Comparison of ENCODE assay signal across 8 mouse cellular contexts in the genomic region with DNA sequence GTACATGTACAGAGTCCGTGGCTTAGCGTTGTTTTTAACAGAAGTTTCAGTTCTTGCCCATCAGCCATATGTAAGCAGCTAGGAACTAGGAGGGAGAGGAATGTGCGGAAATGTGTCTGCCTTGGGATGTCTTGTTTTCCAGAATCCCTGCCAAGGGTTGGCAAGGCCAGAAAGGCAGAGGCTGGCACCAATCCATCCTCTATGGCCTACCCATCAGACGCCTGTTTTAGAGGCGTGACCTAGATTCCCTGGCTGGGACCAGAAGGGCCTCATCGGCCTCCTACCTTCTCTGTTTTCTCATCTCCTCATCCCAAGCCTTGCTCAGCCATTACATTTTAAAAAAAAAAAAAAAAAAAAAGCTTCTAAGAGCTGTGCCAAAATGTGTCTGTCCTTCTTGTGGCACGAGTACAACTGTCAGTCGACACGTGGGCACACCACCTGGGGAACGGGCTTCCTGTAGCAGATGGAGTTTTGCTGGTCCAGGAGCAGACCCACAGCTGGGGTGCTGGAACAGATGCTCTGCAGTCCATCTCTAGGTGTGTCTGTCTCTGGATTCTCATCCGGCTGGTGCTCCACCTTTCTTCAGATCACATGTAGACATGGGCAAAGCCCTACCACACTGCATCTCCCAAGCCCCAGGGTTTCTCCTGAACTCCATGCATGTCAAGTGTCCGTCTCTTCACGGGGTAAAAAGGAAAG.
DNase-seq lines count a peak whose midpoint lies in the region; ATAC-seq lines count a peak whose summit lies in the region.

No protein-coding gene starts in this region.

- H3K9ac ChIP-seq in forebrain, embryonic 13.5 days, result no peak overlapping the region
- H3K9ac ChIP-seq in neural tube, embryonic 13.5 days, result no peak overlapping the region

- ATAC-seq in forebrain, embryonic 13.5 days, result peak; percentile 57
- peak; percentile 65; the same call in 1 of the 2 replicates for ATAC-seq in neural tube, embryonic 13.5 days (ENCODE audit: low read depth)
- no peak for ATAC-seq in megakaryocyte, adult 5-6 weeks (ENCODE audit: poor library complexity, severe bottlenecking)

- 0 out of 2 replicates have a peak, but pooled peaks cover 6% of the 10 kb centered on the region for H3K36me3 ChIP-seq in forebrain, embryonic 13.5 days (ENCODE audit: poor library complexity, severe bottlenecking)
- H3K36me3 ChIP-seq in forebrain, embryonic 10.5 days (replicated peaks), result peaks cover 4% of the 10 kb centered on the region
- H3K36me3 ChIP-seq in neural tube, embryonic 13.5 days, result no peaks in the 10 kb centered on the region

- H3K27ac ChIP-seq in forebrain, embryonic 13.5 days, result no peak overlapping the region
- no peak overlapping the region for H3K27ac ChIP-seq in forebrain, embryonic 10.5 days
- no peak overlapping the region for H3K27ac ChIP-seq in neural tube, embryonic 13.5 days (replicated peaks)

- no peak overlapping the region for H3K4me3 ChIP-seq in forebrain, embryonic 13.5 days
- H3K4me3 ChIP-seq in forebrain, embryonic 10.5 days, result no peak overlapping the region
- H3K4me3 ChIP-seq in neural tube, embryonic 13.5 days, result no peak overlapping the region

- H3K4me1 ChIP-seq in forebrain, embryonic 13.5 days, result peaks cover 21% of the 10 kb centered on the region
- H3K4me1 ChIP-seq in forebrain, embryonic 10.5 days, result peaks cover 27% of the 10 kb centered on the region
- peaks cover 15% of the 10 kb centered on the region for H3K4me1 ChIP-seq in neural tube, embryonic 13.5 days (replicated peaks)

- no peak overlapping the region for H3K4me2 ChIP-seq in forebrain, embryonic 13.5 days
- no peak overlapping the region for H3K4me2 ChIP-seq in neural tube, embryonic 13.5 days

- H3K9me3 ChIP-seq in forebrain, embryonic 13.5 days (replicated peaks), result no peaks in the 10 kb centered on the region
- no peaks in the 10 kb centered on the region; the same call in 1 of the 2 replicates for H3K9me3 ChIP-seq in forebrain, embryonic 10.5 days
- H3K9me3 ChIP-seq in neural tube, embryonic 13.5 days, result 0 out of 2 replicates have a peak, but pooled peaks cover 7% of the 10 kb centered on the region

- no peak for DNase-seq in forebrain, embryonic 10.5 days (ENCODE audit: extremely low spot score, low spot score)
- DNase-seq in neural tube, embryonic 10.5 days (ENCODE audit: extremely low spot score, low spot score), result no peak
- peak; percentile 30 to 47 for DNase-seq in gastrocnemius, postnatal 4 days (ENCODE audit: low spot score in 2 of 2)
- DNase-seq in ovary, postnatal 36 days (ENCODE audit: low spot score), result peak; percentile 71
- no peak for DNase-seq in right cerebral cortex, adult 2 months (ENCODE audit: low spot score in 2 of 2)

- no peaks in the 10 kb centered on the region for H3K27me3 ChIP-seq in forebrain, embryonic 13.5 days
- H3K27me3 ChIP-seq in forebrain, embryonic 10.5 days (ENCODE audit: poor library complexity, severe bottlenecking), result no peaks in the 10 kb centered on the region
- no peaks in the 10 kb centered on the region for H3K27me3 ChIP-seq in neural tube, embryonic 13.5 days

- WGBS in forebrain, embryonic 13.5 days, result 72% methylated on average over 13 of the region's 13 CpGs
- 93% methylated on average over 13 of the region's 13 CpGs for WGBS in forebrain, embryonic 10.5 days
- 78% methylated on average over 13 of the region's 13 CpGs for WGBS in neural tube, embryonic 13.5 days

Comparison
In these comparisons a context has a peak if more than half of its experiments do, and no peak if none do; other contexts are left out.
1. DNase-seq: peak in gastrocnemius, postnatal 4 days (2 of 2) and ovary, postnatal 36 days (single experiment); none in forebrain, embryonic 10.5 days (single experiment), neural tube, embryonic 10.5 days (single experiment) and right cerebral cortex, adult 2 months (0 of 2).